Mouse (Mus musculus): ENCODE data around the gene 2410002F23Rik. TPM values are rescaled to one million over a fixed set of nuclear protein-coding genes. Genes with fewer than 3 reads are reported as not detected.

The 2410002F23Rik gene
- polyA plus RNA-seq, 1 experiment from 2014 or later = 123 TPM

DNA sequence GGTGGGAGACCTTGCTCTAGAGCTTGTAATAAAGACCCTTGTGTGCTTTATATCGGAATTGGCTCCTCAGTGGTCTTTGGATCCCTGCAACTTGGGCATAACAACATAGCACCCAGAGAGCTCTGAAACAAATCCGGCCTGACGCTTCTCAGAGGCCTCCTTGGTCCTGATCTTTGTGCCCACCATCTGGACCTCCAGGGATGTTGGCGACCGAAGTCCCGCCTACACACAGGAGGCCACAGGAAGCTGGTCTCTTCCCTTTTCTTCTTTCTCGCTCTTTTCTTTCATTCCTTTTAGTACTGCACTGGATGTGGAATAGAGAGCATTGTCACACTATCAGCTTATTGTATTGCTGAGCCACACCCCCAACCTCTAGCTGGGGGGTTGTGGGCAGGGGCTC, 26.9 kb downstream of the 2410002F23Rik start:
- no peak overlapping the region for H3K9ac ChIP-seq (ENCODE audit: low read length)
- H3K9me3 ChIP-seq (ENCODE audit: control insufficient read depth, low read length) = no peaks in the 10 kb centered on the region
- H3K4me2 ChIP-seq (ENCODE audit: low read depth, low read length) = no peak overlapping the region
- no peaks in the 10 kb centered on the region for H3K36me3 ChIP-seq (ENCODE audit: control insufficient read depth, insufficient read depth, low read length)
- ATAC-seq (ENCODE audit: low read depth) = no peak
- H3K4me3 ChIP-seq (ENCODE audit: low read length) = no peak overlapping the region
- H3K4me1 ChIP-seq (replicated peaks; ENCODE audit: control insufficient read depth, insufficient read depth, low read length) = no peaks in the 10 kb centered on the region
- WGBS = 67% methylated on average over 7 of the region's 7 CpGs
- H3K27ac ChIP-seq (ENCODE audit: low read length) = no peak overlapping the region
- peaks cover 4% of the 10 kb centered on the region; the same call in 1 of the 2 replicates for H3K27me3 ChIP-seq (ENCODE audit: control insufficient read depth, insufficient read depth, low read depth, low read length)

- Histone ChIP-seq H3K27me3 (ENCODE audit: control insufficient read depth, insufficient read depth, low read depth, low read length) (peaks cover 4% of the 10 kb centered on the region; the same call in 1 of the 2 replicates), H3K36me3 (ENCODE audit: control insufficient read depth, insufficient read depth, low read length) (no peaks in the 10 kb centered on the region), H3K9ac (ENCODE audit: low read length) (no peak overlapping the region), H3K9me3 (ENCODE audit: control insufficient read depth, low read length) (no peaks in the 10 kb centered on the region), H3K4me3 (ENCODE audit: low read length) (no peak overlapping the region), H3K27ac (ENCODE audit: low read length) (no peak overlapping the region), H3K4me2 (ENCODE audit: low read depth, low read length) (no peak overlapping the region), H3K4me1 (replicated peaks; ENCODE audit: control insufficient read depth, insufficient read depth, low read length) (no peaks in the 10 kb centered on the region)
- no peak for ATAC-seq (ENCODE audit: low read depth)
- WGBS = 25% methylated on average over 11 of the region's 11 CpGs
Measured at GRCm38 (mm10) chr7:44274096-44274495, 27.6 kb downstream of the 2410002F23Rik start.

DNA sequence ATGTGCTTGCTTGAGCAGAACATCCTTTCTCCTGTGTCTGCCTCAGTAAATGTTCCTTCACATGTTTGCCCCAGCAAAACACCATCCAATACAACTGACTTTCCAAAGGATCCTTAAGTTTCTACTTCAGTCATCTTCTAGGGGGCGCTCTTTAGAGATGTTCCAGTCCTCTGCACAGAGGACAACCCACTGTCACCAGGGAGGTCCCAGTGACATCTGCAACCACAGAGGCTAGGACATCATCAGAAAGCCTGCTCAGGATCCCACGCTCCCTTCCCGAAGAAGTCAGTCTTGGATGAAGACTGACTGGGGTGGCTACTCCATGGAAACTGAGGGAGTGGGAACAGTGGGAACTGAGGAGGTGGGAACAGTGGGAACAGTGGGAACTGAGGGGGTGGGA, 29.0 kb downstream of the 2410002F23Rik start:
- ATAC-seq (ENCODE audit: low read depth) = no peak
- Histone ChIP-seq H3K4me3 (ENCODE audit: low read length) (no peak overlapping the region), H3K4me2 (ENCODE audit: low read depth, low read length) (no peak overlapping the region), H3K36me3 (ENCODE audit: control insufficient read depth, insufficient read depth, low read length) (no peaks in the 10 kb centered on the region), H3K9me3 (ENCODE audit: control insufficient read depth, low read length) (no peaks in the 10 kb centered on the region), H3K4me1 (replicated peaks; ENCODE audit: control insufficient read depth, insufficient read depth, low read length) (no peaks in the 10 kb centered on the region), H3K27me3 (ENCODE audit: control insufficient read depth, insufficient read depth, low read depth, low read length) (peaks cover 4% of the 10 kb centered on the region; the same call in 1 of the 2 replicates), H3K9ac (ENCODE audit: low read length) (no peak overlapping the region), H3K27ac (ENCODE audit: low read length) (no peak overlapping the region)
- WGBS = 68% methylated on average over 3 of the region's 3 CpGs

DNA sequence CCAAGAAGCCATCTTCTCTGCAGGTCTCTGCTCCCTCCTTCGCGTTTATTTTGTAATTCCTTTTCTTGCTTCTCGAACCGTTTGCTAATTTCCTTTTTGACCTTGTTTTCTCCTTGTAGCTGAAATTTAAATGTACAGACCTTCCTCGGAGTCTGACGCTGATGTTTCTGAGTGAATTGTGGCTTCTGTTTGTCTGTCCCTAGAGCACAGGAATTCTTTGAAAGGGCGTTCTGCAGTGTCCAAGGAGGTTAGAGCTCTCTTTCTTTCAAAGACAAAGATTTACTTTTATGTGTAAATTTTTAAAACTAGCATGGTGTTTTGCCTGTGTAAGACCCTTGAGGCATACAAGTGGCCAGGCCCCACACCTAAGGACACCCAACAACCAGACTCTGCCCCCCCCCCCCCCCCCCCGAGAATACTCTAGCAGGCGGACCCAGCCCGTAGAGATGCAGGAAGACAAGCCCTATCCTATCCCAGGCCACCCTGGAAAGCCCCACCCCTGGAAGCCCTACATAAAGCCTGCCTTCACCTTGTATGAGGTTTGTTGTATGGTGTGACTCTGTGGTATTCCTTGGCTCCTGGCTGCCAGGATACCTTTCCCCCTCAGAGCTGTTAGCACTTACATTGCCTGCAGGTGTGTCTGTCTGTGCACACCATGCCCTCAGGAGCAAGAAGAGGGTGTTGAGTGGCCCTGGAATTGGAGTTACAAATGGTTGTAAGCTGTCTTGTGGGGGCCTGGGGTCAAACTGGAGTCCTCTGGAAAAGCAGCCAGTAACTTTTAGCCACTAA, 30.1 kb downstream of the 2410002F23Rik start:
- Histone ChIP-seq H3K4me3 (ENCODE audit: low read length) (no peak overlapping the region), H3K36me3 (ENCODE audit: control insufficient read depth, insufficient read depth, low read length) (no peaks in the 10 kb centered on the region), H3K9ac (ENCODE audit: low read length) (no peak overlapping the region), H3K27me3 (ENCODE audit: control insufficient read depth, insufficient read depth, low read depth, low read length) (peaks cover 4% of the 10 kb centered on the region; the same call in 1 of the 2 replicates), H3K4me2 (ENCODE audit: low read depth, low read length) (no peak overlapping the region), H3K9me3 (ENCODE audit: control insufficient read depth, low read length) (no peaks in the 10 kb centered on the region), H3K4me1 (replicated peaks; ENCODE audit: control insufficient read depth, insufficient read depth, low read length) (no peaks in the 10 kb centered on the region), H3K27ac (ENCODE audit: low read length) (no peak overlapping the region)
- 68% methylated on average over 8 of the region's 10 CpGs for WGBS
- no peak for ATAC-seq (ENCODE audit: low read depth)

DNA sequence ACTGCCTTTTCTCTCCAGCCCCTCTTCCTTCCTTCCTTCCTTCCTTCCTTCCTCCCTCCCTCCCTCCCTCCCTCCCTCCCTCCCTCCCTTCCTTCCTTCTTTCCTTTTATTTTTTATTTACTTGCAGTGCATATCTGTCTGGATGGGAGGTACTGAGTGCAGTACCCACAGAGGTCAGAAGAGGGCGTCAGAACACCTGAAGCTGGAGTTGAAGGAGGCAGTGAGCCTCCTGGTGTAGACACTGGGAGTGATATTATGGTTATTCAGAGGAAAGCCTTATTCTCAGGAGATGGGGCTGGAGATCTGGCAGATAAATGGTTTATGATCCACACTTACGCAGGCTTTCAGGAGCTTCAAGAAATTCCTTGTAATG, 30.7 kb downstream of the 2410002F23Rik start:
- H3K4me3 ChIP-seq (ENCODE audit: low read length) = no peak overlapping the region
- H3K27me3 ChIP-seq (ENCODE audit: control insufficient read depth, insufficient read depth, low read depth, low read length) = peaks cover 4% of the 10 kb centered on the region; the same call in 1 of the 2 replicates
- no peaks in the 10 kb centered on the region for H3K36me3 ChIP-seq (ENCODE audit: control insufficient read depth, insufficient read depth, low read length)
- no peak overlapping the region for H3K4me2 ChIP-seq (ENCODE audit: low read depth, low read length)
- 45% methylated on average over 2 of the region's 2 CpGs for WGBS
- no peak overlapping the region for H3K9ac ChIP-seq (ENCODE audit: low read length)
- no peaks in the 10 kb centered on the region for H3K4me1 ChIP-seq (replicated peaks; ENCODE audit: control insufficient read depth, insufficient read depth, low read length)
- no peaks in the 10 kb centered on the region for H3K9me3 ChIP-seq (ENCODE audit: control insufficient read depth, low read length)
- ATAC-seq (ENCODE audit: low read depth) = no peak
- H3K27ac ChIP-seq (ENCODE audit: low read length) = no peak overlapping the region

DNA sequence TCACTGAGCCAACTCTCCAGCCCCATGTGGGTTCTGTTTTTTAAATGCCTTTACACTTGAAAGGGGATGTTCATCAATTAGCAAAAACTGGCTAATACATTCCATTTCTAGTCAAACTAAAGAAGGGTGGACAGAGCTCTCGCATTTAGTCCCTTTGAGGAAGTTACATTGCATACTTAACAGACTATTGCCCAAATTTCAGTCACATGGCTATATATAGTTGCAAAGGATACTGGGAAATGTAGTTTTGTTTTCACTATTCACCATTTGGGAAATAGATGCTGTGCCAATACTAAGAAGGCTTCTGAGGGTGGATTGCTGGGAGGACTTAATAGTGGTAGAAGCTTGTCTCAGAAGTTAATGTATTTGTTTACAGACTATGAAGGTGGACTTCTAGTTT, 34.4 kb downstream of the 2410002F23Rik start:
- Histone ChIP-seq H3K4me2 (ENCODE audit: low read depth, low read length) (no peak overlapping the region), H3K27me3 (ENCODE audit: control insufficient read depth, insufficient read depth, low read depth, low read length) (no peaks in the 10 kb centered on the region), H3K9ac (ENCODE audit: low read length) (no peak overlapping the region), H3K27ac (ENCODE audit: low read length) (no peak overlapping the region), H3K4me1 (replicated peaks; ENCODE audit: control insufficient read depth, insufficient read depth, low read length) (no peaks in the 10 kb centered on the region), H3K4me3 (ENCODE audit: low read length) (no peak overlapping the region), H3K36me3 (ENCODE audit: control insufficient read depth, insufficient read depth, low read length) (no peaks in the 10 kb centered on the region), H3K9me3 (ENCODE audit: control insufficient read depth, low read length) (no peaks in the 10 kb centered on the region)
- ATAC-seq (ENCODE audit: low read depth) = no peak
- WGBS = 45% methylated on average over 1 of the region's 1 CpGs

DNA sequence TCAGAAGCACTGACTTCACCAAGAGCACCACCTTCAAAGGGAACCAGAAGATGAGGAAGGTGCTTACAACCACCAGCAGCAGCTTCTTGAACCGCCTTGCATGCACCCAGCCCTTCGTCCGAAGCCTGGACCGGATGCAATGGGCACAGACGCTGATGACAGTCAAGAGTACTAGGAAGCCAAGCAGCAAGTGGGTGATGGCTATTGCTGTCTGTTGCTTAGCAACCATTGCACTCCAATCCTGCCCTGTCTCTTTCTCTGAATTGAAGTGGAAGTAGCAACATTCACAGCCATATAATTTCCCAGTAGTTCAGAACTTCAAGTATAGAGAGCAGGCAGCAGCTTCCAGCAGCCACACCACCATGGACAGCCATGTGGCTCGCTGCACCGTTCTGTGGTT, 35.1 kb downstream of the 2410002F23Rik start:
- Histone ChIP-seq H3K4me2 (ENCODE audit: low read depth, low read length) (no peak overlapping the region), H3K27me3 (ENCODE audit: control insufficient read depth, insufficient read depth, low read depth, low read length) (no peaks in the 10 kb centered on the region), H3K36me3 (ENCODE audit: control insufficient read depth, insufficient read depth, low read length) (no peaks in the 10 kb centered on the region), H3K9me3 (ENCODE audit: control insufficient read depth, low read length) (no peaks in the 10 kb centered on the region; the same call in 1 of the 2 replicates), H3K27ac (ENCODE audit: low read length) (no peak overlapping the region), H3K4me1 (replicated peaks; ENCODE audit: control insufficient read depth, insufficient read depth, low read length) (no peaks in the 10 kb centered on the region), H3K4me3 (ENCODE audit: low read length) (no peak overlapping the region), H3K9ac (ENCODE audit: low read length) (no peak overlapping the region)
- no peak for ATAC-seq (ENCODE audit: low read depth)
- 66% methylated on average over 7 of the region's 7 CpGs for WGBS

GRCm38 (mm10) chr7:44287760-44288159, 41.2 kb downstream of the 2410002F23Rik start:
- WGBS = 45% methylated on average over 7 of the region's 7 CpGs
- no peak for ATAC-seq (ENCODE audit: low read depth)
- no peaks in the 10 kb centered on the region for H3K27me3 ChIP-seq (ENCODE audit: control insufficient read depth, insufficient read depth, low read depth, low read length)
- no peak overlapping the region for H3K27ac ChIP-seq (ENCODE audit: low read length)
- no peaks in the 10 kb centered on the region for H3K36me3 ChIP-seq (ENCODE audit: control insufficient read depth, insufficient read depth, low read length)
- no peak overlapping the region for H3K4me2 ChIP-seq (ENCODE audit: low read depth, low read length)
- no peaks in the 10 kb centered on the region for H3K4me1 ChIP-seq (replicated peaks; ENCODE audit: control insufficient read depth, insufficient read depth, low read length)
- no peaks in the 10 kb centered on the region; the same call in 1 of the 2 replicates for H3K9me3 ChIP-seq (ENCODE audit: control insufficient read depth, low read length)
- H3K4me3 ChIP-seq (ENCODE audit: low read length) = no peak overlapping the region
- H3K9ac ChIP-seq (ENCODE audit: low read length) = no peak overlapping the region

DNA sequence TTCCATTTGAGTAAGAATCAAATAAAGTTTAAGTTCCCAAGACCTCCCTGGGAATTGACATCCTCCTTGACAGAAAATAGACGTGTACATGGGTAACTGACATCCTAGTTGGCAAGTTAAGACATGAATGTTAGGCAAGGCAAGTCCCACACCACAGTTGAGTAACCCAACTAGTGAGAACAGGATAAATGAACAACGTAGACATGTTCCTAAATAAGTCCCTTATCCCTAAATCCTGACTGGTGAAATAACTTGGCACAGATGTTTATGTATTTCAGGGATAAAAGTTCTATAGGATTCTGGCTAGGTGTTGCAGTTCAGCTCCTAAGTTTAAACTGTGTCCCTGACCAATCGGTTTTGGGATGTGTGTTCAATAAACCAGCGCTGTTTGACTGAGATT, 44.5 kb downstream of the 2410002F23Rik start:
- no peak overlapping the region for H3K9ac ChIP-seq (ENCODE audit: low read length)
- 68% methylated on average over 4 of the region's 4 CpGs for WGBS
- no peak overlapping the region for H3K4me3 ChIP-seq (ENCODE audit: low read length)
- H3K27ac ChIP-seq (ENCODE audit: low read length) = no peak overlapping the region
- no peaks in the 10 kb centered on the region for H3K4me1 ChIP-seq (replicated peaks; ENCODE audit: control insufficient read depth, insufficient read depth, low read length)
- H3K36me3 ChIP-seq (ENCODE audit: control insufficient read depth, insufficient read depth, low read length) = no peaks in the 10 kb centered on the region
- ATAC-seq (ENCODE audit: low read depth) = no peak
- H3K9me3 ChIP-seq (ENCODE audit: control insufficient read depth, low read length) = no peaks in the 10 kb centered on the region; the same call in 1 of the 2 replicates
- H3K27me3 ChIP-seq (ENCODE audit: control insufficient read depth, insufficient read depth, low read depth, low read length) = no peaks in the 10 kb centered on the region
- H3K4me2 ChIP-seq (ENCODE audit: low read depth, low read length) = no peak overlapping the region

Measured in lung, embryonic 16.5 days (tissue).